Mouse (Mus musculus) testis, adult 2 months (tissue): ENCODE measurements around the gene Pigk.

Experiments
- CTCF ChIP-seq: fragments of 200-500 bp; IDR thresholded peaks from 2 replicates; pipeline ENCODE4 v1.5.1; 2012; ENCODE audit warnings: low read depth, mild to moderate bottlenecking, inconsistent platforms, low read length, moderate library complexity; ENCODE audit not compliant: control insufficient read depth, insufficient read depth, insufficient replicate concordance
- POLR2A ChIP-seq: fragments of 200-500 bp; IDR thresholded peaks from 2 replicates; pipeline ENCODE4 v1.6.1; 2012; ENCODE audit warnings: low read depth, mild to moderate bottlenecking, inconsistent platforms, low read length, moderate library complexity; ENCODE audit not compliant: control insufficient read depth

DNA sequence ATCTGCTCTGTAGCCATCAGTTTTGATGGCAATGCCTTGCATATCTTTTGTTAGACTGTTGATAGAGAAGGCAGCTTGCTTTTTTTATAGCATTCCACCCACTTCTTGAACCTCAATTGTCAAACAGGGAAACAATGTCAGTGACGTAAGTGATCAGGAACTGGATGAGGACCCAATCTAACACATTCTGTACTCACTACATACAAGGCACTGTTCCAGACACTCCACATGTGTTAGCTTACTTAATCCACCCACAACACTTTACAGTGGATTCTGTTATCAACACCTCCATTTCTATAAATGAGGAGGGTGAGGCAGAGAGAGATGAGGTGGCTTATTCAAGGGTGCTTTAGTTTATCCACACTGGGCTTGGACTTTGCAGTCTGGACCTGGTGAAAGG lies 124.0 kb downstream of the Pigk start:
- no peak for TF ChIP-seq CTCF
- no peak for TF ChIP-seq POLR2A
